Mouse (Mus musculus): Measurements from ENCODE around the gene Dcun1d1. TPM values are rescaled to one million over a fixed set of nuclear protein-coding genes. Genes with fewer than 3 reads are reported as not detected.

The Dcun1d1 gene
- polyA plus RNA-seq, 1 experiment from 2014 or later = 86.0 TPM

DNA sequence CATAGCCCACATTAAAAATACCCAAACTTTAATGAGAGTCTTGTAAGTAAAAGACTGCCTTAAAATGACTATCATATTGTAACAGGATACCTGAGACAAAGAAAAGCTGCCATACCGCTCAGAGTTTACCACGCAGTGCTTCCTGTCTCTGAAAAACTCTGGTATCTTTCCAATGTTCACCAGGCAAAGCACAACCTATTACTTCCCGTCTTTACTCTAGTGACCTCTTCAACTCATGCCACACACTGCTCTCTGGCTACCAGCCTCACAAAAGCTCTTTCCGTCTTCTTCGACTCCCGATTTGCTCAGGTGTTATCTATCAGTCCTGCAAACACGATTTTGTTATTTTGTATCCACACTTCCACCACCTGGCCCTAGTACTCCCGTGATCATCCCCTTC, 7.4 kb downstream of the Dcun1d1 start:
- peak overlapping the region in 1 of 2 experiments; percentile 64; a peak in 2 of 4 replicates for H3K27ac ChIP-seq (replicated peaks in 1 of 2; ENCODE audit: control insufficient read depth in 1 of 2, insufficient read depth in 1 of 2, low read depth in 2 of 2, low read length in 2 of 2)
- no peaks in the 10 kb centered on the region for H3K27me3 ChIP-seq (ENCODE audit: control insufficient read depth, insufficient read depth, low read length)
- ATAC-seq (ENCODE audit: insufficient number of reproducible peaks, insufficient read depth, low FRiP score, low read depth) = no peak
- 15% methylated on average over 8 of the region's 8 CpGs for WGBS
- H3K36me3 ChIP-seq (ENCODE audit: control insufficient read depth, insufficient read depth, low read length) = no peaks in the 10 kb centered on the region
- no peaks in the 10 kb centered on the region for H3K9me3 ChIP-seq (ENCODE audit: control insufficient read depth, low read length)
- peaks cover 10 to 36% of the 10 kb centered on the region in 2 experiments for H3K4me1 ChIP-seq (ENCODE audit: control insufficient read depth in 2 of 2, insufficient read depth in 2 of 2, low read length in 2 of 2)
- H3K4me3 ChIP-seq (ENCODE audit: control insufficient read depth in 1 of 2, insufficient read depth in 1 of 2, low read depth in 1 of 2, low read length in 2 of 2) = no peak overlapping the region
- H3K4me2 ChIP-seq (ENCODE audit: low read length) = peak overlapping the region; percentile 43
- peak overlapping the region; percentile 36; the same call in 1 of the 2 replicates for H3K9ac ChIP-seq (ENCODE audit: low read length)

DNA sequence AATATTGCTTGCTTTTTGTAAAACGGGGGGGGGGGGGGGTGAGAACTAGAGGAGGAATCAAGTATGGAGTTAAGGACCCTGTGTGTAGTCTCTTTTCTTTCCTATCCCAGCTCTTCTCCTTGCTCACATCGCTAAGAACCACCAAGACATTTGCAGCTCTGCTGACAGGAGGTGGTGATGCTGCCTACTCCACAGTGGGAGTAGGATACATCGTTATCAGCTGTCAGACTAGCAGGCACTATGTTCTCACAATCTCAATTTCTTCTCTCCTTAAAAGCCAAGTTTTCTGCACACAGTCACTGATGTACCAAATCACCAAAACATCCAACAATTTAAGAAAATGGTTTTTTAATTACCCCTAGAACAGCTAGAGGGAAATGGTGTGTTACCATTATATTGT, 7.8 kb downstream of the Dcun1d1 start:
- H3K27ac ChIP-seq (replicated peaks in 1 of 2; ENCODE audit: control insufficient read depth in 1 of 2, insufficient read depth in 1 of 2, low read depth in 2 of 2, low read length in 2 of 2) = no peak overlapping the region; a peak in 1 of 4 replicates
- H3K4me2 ChIP-seq (ENCODE audit: low read length) = peak overlapping the region; percentile 43; the same call in 1 of the 2 replicates

DNA sequence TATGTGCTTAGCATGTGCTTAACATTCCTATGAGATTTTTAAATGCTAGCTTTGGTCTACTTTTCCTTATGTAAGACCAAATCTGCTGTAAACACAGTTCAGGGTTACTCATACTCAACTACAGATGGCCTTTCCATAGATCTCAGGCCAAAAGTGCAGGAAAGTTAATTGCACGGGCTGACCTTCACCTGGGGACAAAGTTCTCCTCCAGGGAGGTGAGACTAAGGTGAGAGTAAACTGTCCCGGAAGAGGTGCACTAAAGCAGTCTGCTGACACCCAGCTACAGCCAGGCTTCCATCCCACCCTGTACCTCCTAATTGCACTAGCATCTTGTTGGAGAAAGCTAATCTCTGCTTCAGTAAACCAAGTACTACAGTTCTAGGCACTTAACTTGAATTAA, 11.4 kb downstream of the Dcun1d1 start:
- no peak overlapping the region for H3K4me2 ChIP-seq (ENCODE audit: low read length)
- ATAC-seq (ENCODE audit: insufficient number of reproducible peaks, insufficient read depth, low FRiP score, low read depth) = no peak
- no peaks in the 10 kb centered on the region for H3K27me3 ChIP-seq (ENCODE audit: control insufficient read depth, insufficient read depth, low read length)
- H3K9me3 ChIP-seq (ENCODE audit: control insufficient read depth, low read length) = no peaks in the 10 kb centered on the region
- 72% methylated on average over 2 of the region's 2 CpGs for WGBS
- H3K36me3 ChIP-seq (ENCODE audit: control insufficient read depth, insufficient read depth, low read length) = no peaks in the 10 kb centered on the region
- peaks cover 5 to 38% of the 10 kb centered on the region in 2 experiments for H3K4me1 ChIP-seq (ENCODE audit: control insufficient read depth in 2 of 2, insufficient read depth in 2 of 2, low read length in 2 of 2)
- H3K4me3 ChIP-seq (ENCODE audit: control insufficient read depth in 1 of 2, insufficient read depth in 1 of 2, low read depth in 1 of 2, low read length in 2 of 2) = no peak overlapping the region
- H3K9ac ChIP-seq (ENCODE audit: low read length) = no peak overlapping the region
- H3K27ac ChIP-seq (replicated peaks in 1 of 2; ENCODE audit: control insufficient read depth in 1 of 2, insufficient read depth in 1 of 2, low read depth in 2 of 2, low read length in 2 of 2) = no peak overlapping the region

More for the DNA sequence above, 7.8 kb downstream of the Dcun1d1 start:
- no peak for ATAC-seq (ENCODE audit: insufficient number of reproducible peaks, insufficient read depth, low FRiP score, low read depth)
- Histone ChIP-seq H3K9me3 (ENCODE audit: control insufficient read depth, low read length) (no peaks in the 10 kb centered on the region), H3K4me3 (ENCODE audit: control insufficient read depth in 1 of 2, insufficient read depth in 1 of 2, low read depth in 1 of 2, low read length in 2 of 2) (no peak overlapping the region), H3K36me3 (ENCODE audit: control insufficient read depth, insufficient read depth, low read length) (no peaks in the 10 kb centered on the region), H3K4me1 (ENCODE audit: control insufficient read depth in 2 of 2, insufficient read depth in 2 of 2, low read length in 2 of 2) (peaks cover 10 to 36% of the 10 kb centered on the region in 2 experiments), H3K27me3 (ENCODE audit: control insufficient read depth, insufficient read depth, low read length) (no peaks in the 10 kb centered on the region), H3K9ac (ENCODE audit: low read length) (no peak overlapping the region)
- 26% methylated on average over 3 of the region's 3 CpGs for WGBS

DNA sequence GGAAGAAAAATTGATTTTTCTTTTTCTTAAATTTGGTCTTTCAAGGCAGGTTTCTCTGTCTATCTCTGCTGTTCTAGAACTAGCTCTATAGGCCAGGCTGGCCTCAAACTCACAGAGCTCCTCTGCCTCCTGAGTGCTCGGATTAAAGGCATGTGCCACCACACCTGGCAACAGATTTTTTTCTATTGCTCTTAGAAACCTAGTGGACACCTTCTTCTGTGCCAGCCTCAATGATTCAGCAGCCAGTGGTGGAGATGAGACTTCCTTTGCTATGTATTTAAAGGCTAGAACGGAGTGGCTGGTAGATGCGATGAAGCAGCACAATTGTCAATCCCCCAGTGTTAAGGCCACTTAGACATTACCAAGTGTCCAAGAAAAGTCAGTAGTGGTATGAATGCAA, 13.2 kb downstream of the Dcun1d1 start:
- Histone ChIP-seq H3K4me1 (ENCODE audit: control insufficient read depth in 2 of 2, insufficient read depth in 2 of 2, low read length in 2 of 2) (peaks cover 2 to 26% of the 10 kb centered on the region in 2 experiments), H3K4me3 (ENCODE audit: control insufficient read depth in 1 of 2, insufficient read depth in 1 of 2, low read depth in 1 of 2, low read length in 2 of 2) (no peak overlapping the region), H3K4me2 (ENCODE audit: low read length) (no peak overlapping the region), H3K27ac (replicated peaks in 1 of 2; ENCODE audit: control insufficient read depth in 1 of 2, insufficient read depth in 1 of 2, low read depth in 2 of 2, low read length in 2 of 2) (no peak overlapping the region), H3K9me3 (ENCODE audit: control insufficient read depth, low read length) (no peaks in the 10 kb centered on the region), H3K36me3 (ENCODE audit: control insufficient read depth, insufficient read depth, low read length) (0 out of 2 replicates have a peak, but pooled peaks cover 3% of the 10 kb centered on the region), H3K27me3 (ENCODE audit: control insufficient read depth, insufficient read depth, low read length) (no peaks in the 10 kb centered on the region), H3K9ac (ENCODE audit: low read length) (no peak overlapping the region)
- WGBS = 79% methylated on average over 3 of the region's 3 CpGs
- no peak for ATAC-seq (ENCODE audit: insufficient number of reproducible peaks, insufficient read depth, low FRiP score, low read depth)

DNA sequence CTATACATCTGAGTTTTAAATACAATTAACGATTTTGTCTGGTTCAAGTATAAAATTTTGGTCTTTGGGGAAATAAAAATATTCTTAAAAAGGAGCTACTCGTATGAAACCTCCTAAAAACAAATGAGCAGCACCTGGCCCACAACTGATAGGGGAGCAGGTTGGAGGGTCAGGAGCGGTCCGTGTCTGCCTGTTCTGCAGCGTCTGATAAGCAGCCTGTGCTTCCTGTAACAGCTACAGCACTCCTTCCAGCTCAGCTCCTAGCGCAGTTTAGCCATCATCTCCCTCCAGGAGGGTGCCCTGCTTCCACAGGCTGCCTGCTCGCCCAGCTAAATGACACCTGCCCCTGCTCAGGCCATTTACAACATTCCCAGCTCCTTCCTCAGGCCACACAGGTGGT, 13.8 kb downstream of the Dcun1d1 start:
- 19% methylated on average over 7 of the region's 7 CpGs for WGBS
- no peak overlapping the region for H3K27ac ChIP-seq (replicated peaks in 1 of 2; ENCODE audit: control insufficient read depth in 1 of 2, insufficient read depth in 1 of 2, low read depth in 2 of 2, low read length in 2 of 2)
- peaks cover 4% of the 10 kb centered on the region; the same call in 1 of the 2 replicates for H3K36me3 ChIP-seq (ENCODE audit: control insufficient read depth, insufficient read depth, low read length)
- no peaks in the 10 kb centered on the region for H3K27me3 ChIP-seq (ENCODE audit: control insufficient read depth, insufficient read depth, low read length)
- peak; percentile 64; the same call in 1 of the 2 replicates for ATAC-seq (ENCODE audit: insufficient number of reproducible peaks, insufficient read depth, low FRiP score, low read depth)
- H3K4me1 ChIP-seq (ENCODE audit: control insufficient read depth in 2 of 2, insufficient read depth in 2 of 2, low read length in 2 of 2) = peaks cover 2 to 23% of the 10 kb centered on the region in 2 experiments
- H3K4me3 ChIP-seq (ENCODE audit: control insufficient read depth in 1 of 2, insufficient read depth in 1 of 2, low read depth in 1 of 2, low read length in 2 of 2) = no peak overlapping the region
- H3K4me2 ChIP-seq (ENCODE audit: low read length) = no peak overlapping the region
- no peaks in the 10 kb centered on the region for H3K9me3 ChIP-seq (ENCODE audit: control insufficient read depth, low read length)
- no peak overlapping the region for H3K9ac ChIP-seq (ENCODE audit: low read length)

DNA sequence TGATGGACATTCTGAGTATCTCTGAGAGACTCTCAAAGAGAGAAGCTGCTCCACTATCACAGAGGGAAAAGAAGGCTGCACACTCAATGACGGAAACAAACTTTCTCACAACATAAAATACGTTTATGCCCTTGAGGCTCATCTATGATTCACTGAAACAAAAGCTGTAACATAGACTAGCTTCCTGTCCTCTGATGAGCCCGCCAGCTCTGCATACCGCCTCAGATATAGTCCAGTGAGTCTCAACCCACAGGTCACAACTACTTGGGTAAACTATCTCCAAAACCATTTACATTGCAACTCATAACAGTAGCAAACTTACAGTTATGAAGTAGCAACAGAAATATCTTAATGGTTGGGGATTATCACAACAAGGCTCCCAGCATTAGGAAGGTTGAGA, 14.7 kb downstream of the Dcun1d1 start:
- H3K27ac ChIP-seq (replicated peaks in 1 of 2; ENCODE audit: control insufficient read depth in 1 of 2, insufficient read depth in 1 of 2, low read depth in 2 of 2, low read length in 2 of 2) = no peak overlapping the region
- ATAC-seq (ENCODE audit: insufficient number of reproducible peaks, insufficient read depth, low FRiP score, low read depth) = no peak
- no peaks in the 10 kb centered on the region for H3K27me3 ChIP-seq (ENCODE audit: control insufficient read depth, insufficient read depth, low read length)
- H3K4me2 ChIP-seq (ENCODE audit: low read length) = no peak overlapping the region
- H3K4me3 ChIP-seq (ENCODE audit: control insufficient read depth in 1 of 2, insufficient read depth in 1 of 2, low read depth in 1 of 2, low read length in 2 of 2) = no peak overlapping the region
- no peak overlapping the region for H3K9ac ChIP-seq (ENCODE audit: low read length)
- 60% methylated on average over 4 of the region's 4 CpGs for WGBS
- H3K9me3 ChIP-seq (ENCODE audit: control insufficient read depth, low read length) = no peaks in the 10 kb centered on the region
- H3K4me1 ChIP-seq (ENCODE audit: control insufficient read depth in 2 of 2, insufficient read depth in 2 of 2, low read length in 2 of 2) = peaks cover 2 to 28% of the 10 kb centered on the region in 2 experiments
- peaks cover 14% of the 10 kb centered on the region for H3K36me3 ChIP-seq (ENCODE audit: control insufficient read depth, insufficient read depth, low read length)

DNA sequence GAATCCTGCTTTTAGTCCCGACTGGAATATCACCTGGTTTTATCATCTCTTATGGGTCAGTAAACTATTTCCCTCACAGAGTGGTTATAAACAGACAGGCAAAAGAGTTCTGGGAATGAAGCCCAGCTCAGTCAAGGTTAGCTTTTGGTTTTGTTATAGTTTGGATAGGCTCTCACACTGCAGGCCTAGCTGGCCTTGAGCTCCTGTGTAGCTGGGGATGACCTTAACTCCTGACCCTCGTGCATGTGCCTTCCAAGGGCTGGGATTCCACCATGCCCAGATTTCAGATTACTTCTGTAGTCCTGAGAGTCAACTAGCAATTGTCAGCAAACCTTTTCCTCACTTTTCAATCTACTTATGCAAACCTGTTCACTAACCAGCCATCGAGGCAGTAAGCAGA, 19.0 kb downstream of the Dcun1d1 start:
- ATAC-seq (ENCODE audit: insufficient number of reproducible peaks, insufficient read depth, low FRiP score, low read depth) = no peak
- Histone ChIP-seq H3K9me3 (ENCODE audit: control insufficient read depth, low read length) (no peaks in the 10 kb centered on the region), H3K4me3 (ENCODE audit: control insufficient read depth in 1 of 2, insufficient read depth in 1 of 2, low read depth in 1 of 2, low read length in 2 of 2) (no peak overlapping the region), H3K27me3 (ENCODE audit: control insufficient read depth, insufficient read depth, low read length) (no peaks in the 10 kb centered on the region), H3K4me1 (ENCODE audit: control insufficient read depth in 2 of 2, insufficient read depth in 2 of 2, low read length in 2 of 2) (peaks cover 0 to 13% of the 10 kb centered on the region in 2 experiments; a peak in 2 of 4 replicates), H3K4me2 (ENCODE audit: low read length) (no peak overlapping the region), H3K27ac (replicated peaks in 1 of 2; ENCODE audit: control insufficient read depth in 1 of 2, insufficient read depth in 1 of 2, low read depth in 2 of 2, low read length in 2 of 2) (no peak overlapping the region), H3K9ac (ENCODE audit: low read length) (no peak overlapping the region), H3K36me3 (ENCODE audit: control insufficient read depth, insufficient read depth, low read length) (peaks cover 41% of the 10 kb centered on the region)
- 50% methylated on average over 3 of the region's 3 CpGs for WGBS

Measured in heart, embryonic 14.5 days (tissue).